Mouse (Mus musculus) ES-E14 (cell line): Measurements from ENCODE around the gene Arhgap10.

ENCODE experiments used
- CHD2 ChIP-seq: IDR thresholded peaks from 2 replicates; pipeline ENCODE4 v1.6.1; 2014; ENCODE audit warnings: mild to moderate bottlenecking, low read depth, low read length, inconsistent platforms
- HCFC1 ChIP-seq: IDR thresholded peaks from 2 replicates; pipeline ENCODE4 v1.6.1; 2012; ENCODE audit warnings: low read length, inconsistent platforms, borderline replicate concordance; ENCODE audit not compliant: insufficient read depth
- ZC3H11A ChIP-seq: IDR thresholded peaks from 2 replicates; pipeline ENCODE4 v1.6.1; 2012; ENCODE audit warnings: low read depth, mild to moderate bottlenecking, inconsistent platforms, low read length, borderline replicate concordance
- ZNF384 ChIP-seq: IDR thresholded peaks from 2 replicates; pipeline ENCODE4 v1.6.1; 2012; ENCODE audit warnings: low read depth, low read length, inconsistent platforms

DNA sequence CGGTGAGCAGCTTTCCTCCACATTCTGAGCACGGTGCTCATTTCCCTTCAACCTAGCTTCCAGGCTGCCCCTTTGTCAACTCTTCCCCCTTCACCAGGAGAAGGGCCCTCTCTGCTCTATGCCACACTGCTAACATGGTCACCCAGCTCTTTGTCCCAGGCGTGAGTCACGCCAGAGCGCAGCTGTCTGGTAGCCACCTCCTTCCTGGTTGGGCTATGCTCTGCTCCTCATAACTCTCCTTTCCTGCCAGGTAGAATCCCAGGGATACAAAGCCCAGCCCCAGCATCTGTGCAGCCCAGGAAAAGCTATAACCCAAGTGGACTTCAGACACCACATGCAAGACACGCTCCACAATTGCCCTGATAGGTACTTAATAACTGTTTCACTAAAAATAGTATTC lies 256.5 kb downstream of the Arhgap10 start:
- TF ChIP-seq ZC3H11A (no peak), HCFC1 (no peak), ZNF384 (no peak), CHD2 (no peak)
